Mouse (Mus musculus) layer of hippocampus, postnatal 25 days (tissue): ENCODE measurements around the gene St3gal4. TPM values are rescaled to one million over a fixed set of nuclear protein-coding genes. Genes with fewer than 3 reads are reported as not detected.
A peak's percentile ranks its signal among the peaks of the same experiment; 100 is the strongest.

ENCODE experiments used
- DNase-seq, 2 experiments: peaks; one replicate each; pipeline ENCODE4 v3.0.0; 2022; ENCODE audit warnings: mixed read lengths in 2 of 2, low spot score in 1 of 2; ENCODE audit errors: extremely low spot score in 1 of 2
- total RNA-seq, 2 experiments: library from RNA; stranded (reverse); gene quantifications; 2 replicates each; pipeline ENCODE4 v1.2.3; 2021

Gene St3gal4
- total RNA-seq, 2 experiments from 2014 or later, result 23.9 to 24.5 TPM

DNA sequence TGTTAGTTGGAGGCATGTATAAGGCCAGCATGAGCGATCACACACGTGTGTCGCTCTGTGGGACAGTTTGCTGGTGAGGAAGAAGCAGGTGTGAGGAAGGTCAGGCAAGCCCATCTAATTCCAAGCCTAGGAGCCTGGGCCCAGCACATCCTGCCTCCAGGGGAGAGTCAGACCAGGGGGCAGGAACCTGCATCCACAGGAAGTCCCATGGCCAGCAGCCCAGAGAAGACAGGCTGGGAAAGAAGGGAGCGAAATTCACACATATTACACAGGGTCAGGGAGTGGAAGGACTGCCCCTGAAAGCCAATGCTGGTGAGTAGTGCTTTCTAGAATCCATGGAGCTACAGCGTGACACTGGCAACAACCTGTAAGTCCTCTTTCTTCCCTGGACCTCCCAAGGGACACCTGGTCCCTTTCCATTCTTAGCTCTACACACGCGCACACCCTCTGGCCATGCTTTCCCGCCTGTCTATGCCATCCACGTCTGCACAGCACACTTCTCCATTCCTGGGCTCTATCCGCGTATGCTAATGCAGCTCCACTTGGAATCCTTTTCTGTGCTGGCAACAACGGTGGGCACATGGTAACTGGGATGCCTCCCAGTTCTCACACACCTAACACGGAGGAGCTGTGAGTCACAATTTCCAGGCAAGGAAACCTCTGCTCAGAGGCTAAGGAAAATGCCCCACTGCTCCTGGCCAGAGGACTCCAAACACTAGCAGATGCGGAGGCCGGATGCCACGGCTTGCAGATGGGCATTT is 12.7 kb upstream of the St3gal4 start:
- no peak for DNase-seq

DNA sequence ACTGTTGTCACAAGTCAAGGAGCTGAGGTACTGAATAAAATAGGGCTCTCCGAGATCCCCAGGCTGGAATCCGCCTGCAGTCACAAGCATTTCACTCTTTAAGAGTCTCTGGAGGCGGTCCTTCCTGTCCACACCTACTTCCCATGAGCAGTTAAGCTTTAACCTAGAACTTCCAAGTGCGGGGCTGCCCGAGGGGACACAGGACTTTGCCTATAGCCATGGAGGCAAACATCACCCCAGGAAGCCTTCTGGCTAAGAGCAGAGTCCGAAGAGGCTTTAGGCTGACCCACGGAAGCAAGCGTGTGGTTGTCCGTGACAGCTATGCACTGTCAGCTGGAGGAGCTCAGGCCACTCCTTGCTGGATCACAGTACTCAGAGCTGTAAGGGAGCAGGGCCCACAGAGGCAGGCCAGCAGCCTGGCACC is 9.9 kb upstream of the St3gal4 start:
- DNase-seq, result no peak

DNA sequence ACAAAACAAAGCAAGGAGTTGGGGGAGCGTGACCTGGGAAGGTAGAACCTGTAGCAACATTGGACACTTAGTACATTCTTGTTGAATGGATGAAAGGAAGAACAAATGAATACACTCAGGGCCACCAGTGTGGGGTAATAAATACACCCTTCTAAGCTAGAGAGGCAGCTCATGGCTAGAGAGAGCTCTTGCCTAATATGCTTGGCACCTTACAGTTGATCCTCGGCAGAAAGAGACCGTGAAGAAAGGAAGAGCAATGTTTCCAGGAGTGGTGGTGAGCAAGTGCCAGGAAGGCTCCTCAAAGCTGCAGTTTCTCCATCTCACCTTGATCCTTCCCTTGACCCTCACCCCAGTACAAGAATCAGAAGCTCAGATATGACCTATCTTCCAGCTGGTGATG is 9.5 kb upstream of the St3gal4 start:
- DNase-seq, result no peak

DNA sequence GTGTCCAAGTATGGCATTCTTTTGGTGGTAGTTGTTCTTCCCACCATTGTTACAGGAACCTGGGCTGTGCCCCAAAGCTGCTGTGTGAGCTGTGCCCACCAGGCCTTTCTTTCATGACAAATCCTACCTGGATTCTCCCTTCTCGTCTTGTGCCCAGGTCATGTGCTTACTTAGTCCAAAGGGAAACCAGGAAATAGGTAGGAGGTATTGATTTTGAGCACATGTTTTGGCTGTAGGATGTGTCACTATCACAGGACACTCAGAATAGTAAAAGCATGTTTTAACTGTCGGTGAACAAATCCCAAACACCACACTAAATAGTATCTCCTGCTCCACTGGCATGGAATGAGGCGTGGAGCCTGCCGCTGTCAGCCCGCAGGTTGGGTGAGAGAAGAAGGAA is 8.5 kb upstream of the St3gal4 start:
- no peak for DNase-seq

DNA sequence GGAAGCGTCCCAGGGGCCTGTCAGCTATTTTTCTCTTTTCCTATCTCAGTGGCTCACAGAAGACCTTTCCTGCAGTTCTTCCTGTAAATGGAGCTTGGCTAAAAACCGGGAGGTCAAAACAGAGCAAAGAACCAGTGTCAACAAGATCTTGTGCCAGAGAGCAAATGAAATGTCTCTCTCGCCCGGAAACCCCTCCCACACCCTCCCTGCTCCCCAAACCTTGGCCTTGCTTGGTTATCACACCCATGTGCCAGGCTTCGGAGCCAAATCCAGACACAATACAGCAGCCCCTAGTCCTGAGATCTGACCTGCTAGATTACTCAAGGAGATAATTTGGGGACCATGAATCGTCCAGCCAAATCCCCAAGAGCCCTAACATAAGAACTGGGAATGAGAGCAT is 8.1 kb upstream of the St3gal4 start:
- DNase-seq, result no peak

DNA sequence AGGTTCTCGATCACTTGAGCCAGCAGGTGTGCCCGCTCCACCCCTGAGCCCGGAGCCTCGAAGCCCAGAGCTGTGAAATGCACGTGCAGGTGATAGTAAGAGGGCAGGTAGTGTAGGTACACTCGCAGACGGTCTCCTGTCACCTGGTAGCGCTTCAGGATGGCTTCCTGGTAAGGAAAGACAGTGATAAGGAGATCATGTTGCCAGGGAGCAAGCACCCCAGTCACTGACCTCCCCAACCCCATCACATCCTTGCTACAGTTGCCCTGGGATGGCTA is 5.5 kb upstream of the St3gal4 start:
- DNase-seq, result no peak

DNA sequence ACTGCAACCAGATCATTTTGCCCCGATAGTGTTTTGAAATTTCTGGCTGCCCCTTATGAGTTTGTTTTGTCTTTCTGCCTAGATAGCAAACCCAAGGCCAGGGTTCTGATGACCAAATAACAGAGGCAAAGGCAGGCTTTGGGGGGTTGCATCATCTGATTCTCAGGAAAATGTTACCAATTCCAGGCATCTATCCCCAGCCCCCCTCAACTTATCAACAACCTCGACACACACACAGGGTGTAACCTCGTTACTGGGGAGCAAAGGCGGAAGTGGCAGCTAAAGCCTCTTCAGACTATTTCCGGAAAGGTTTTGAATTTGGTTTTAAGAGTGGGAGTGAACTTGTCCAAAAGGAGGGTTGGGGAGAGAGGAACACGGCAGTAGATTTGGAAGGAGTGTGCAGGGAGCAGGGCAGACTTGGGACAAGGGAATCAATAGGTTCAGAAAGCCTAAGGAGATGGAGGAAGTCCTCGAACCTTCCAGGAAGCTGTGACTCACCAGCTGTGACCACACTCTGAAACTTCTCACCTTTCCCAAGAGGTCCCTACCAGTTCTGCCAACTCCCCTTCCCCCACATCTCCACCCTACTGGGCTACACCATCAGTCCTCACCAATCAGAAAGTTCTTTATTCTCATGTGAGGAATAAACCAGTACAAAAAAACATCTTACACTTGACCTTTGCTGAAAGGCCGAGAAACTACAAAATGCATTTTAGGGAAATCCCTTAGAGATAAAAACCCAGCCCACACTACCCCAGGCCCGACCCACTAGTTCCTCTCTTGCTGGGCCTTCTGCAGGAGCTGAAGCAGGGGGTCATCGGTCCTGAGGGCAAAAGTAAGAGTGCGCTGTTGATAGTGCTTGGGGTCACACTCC is 5.0 kb upstream of the St3gal4 start:
- DNase-seq, result no peak

DNA sequence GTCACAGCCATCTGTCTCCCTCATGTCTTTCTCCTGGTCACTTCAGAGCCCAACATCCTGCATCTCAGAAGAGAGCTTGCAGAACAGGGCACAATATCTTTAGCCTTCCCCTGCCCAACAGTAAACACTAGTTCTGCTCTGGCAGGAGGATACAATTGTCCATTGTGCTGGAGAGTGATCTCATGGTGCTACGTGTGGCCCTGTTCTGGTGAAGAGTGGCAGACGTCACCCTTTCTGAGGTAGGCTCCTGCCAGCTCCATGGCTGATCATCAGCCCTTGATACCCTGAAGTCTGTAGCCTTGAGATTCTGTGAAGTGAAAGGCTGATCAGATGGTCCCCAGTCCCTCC is 4.4 kb upstream of the St3gal4 start:
- no peak for DNase-seq

DNA sequence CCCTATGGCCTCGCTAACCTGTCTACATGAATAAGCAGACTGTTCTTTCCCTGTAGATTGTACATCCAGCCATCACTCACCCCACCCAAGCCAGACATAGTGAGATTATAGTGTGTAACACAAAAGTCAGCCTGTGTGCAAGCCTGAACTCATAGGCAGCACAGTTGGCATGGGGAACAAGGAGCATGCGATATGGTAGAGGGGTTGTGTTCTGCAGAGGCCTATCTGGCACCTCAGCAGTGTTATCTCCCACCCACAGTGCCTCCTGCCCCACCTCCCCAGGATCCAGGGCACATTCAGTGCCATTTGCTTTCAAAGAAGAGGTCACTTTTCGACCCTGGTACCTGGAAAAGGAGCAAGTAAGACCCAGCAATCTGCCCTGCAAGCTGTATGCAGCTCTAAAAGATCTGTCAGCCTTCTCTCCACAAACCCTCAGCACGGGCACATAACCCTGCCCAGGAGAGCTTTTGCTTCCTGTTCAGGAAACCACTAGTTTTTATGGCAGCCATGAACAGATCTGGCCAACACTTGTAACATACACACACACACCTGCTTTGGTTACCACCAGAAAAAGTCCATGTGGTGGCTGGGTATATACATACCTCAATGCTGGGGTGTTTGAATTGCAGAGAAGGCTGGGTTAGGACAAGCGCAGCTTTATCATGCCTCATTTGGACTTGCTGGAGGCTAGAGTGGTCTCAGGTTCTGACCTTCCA is 3.6 kb upstream of the St3gal4 start:
- DNase-seq, result no peak

DNA sequence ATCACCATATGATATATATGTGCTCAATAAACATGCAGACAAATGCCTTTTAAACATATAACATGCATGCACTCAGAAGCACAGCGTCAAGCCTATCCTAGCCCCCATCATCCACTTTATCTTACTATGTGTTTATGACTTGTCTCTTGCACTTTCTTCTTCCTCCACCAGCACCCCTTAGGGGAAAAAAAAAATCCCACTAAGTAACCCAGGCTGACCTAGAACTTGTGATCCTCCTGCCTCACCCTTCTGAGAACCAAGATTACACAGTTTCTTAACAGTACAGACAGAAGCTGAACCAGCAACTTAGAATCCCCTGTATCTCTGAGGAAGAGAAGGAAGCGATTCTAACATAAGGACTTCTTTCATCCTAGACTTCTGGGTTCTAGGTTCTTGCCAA is 505 bp downstream of the St3gal4 start:
- no peak for DNase-seq

DNA sequence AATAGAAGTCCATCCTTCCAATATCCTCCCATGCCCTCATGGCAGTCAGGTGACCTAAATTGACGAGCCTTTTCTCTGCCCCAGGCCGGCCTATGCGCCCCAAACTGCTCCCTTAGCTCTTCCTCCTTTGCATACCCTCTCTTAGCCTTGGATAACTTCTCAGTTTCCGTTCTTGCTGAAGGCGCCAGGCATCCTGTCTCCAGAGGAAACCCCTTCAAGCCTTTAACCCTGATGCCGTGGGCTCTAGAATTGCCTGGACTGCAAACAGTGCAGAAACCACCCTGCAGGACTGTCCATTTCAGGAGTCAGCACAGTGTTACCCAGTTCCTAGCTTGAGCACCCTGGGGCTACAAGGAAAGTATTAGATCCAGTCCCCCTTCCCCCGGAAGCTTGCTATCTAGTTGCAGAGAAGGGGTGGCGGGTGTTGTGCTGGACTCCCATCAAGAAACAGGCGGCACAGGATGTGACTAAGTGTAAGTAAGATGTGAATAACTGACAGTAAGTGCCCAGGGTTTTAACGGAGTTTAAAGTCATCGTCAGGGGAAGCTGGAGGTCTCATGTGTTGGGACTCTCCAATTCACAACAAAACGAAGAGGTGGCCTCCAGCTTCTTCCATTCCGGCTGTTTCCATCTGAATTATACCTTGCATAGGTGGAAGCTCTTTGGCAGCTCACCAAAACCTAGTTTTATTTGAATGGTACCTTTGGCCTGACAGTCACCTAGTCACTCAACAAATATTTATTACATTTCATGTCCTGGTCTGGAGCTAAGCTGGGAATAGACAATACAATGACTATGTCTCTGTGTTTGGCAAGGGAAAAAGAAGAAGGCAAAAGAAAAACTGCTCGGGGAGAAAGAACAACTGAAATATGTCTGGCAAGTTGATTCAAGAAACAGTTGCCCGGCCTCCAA is 1.4 kb downstream of the St3gal4 start:
- no peak for DNase-seq

DNA sequence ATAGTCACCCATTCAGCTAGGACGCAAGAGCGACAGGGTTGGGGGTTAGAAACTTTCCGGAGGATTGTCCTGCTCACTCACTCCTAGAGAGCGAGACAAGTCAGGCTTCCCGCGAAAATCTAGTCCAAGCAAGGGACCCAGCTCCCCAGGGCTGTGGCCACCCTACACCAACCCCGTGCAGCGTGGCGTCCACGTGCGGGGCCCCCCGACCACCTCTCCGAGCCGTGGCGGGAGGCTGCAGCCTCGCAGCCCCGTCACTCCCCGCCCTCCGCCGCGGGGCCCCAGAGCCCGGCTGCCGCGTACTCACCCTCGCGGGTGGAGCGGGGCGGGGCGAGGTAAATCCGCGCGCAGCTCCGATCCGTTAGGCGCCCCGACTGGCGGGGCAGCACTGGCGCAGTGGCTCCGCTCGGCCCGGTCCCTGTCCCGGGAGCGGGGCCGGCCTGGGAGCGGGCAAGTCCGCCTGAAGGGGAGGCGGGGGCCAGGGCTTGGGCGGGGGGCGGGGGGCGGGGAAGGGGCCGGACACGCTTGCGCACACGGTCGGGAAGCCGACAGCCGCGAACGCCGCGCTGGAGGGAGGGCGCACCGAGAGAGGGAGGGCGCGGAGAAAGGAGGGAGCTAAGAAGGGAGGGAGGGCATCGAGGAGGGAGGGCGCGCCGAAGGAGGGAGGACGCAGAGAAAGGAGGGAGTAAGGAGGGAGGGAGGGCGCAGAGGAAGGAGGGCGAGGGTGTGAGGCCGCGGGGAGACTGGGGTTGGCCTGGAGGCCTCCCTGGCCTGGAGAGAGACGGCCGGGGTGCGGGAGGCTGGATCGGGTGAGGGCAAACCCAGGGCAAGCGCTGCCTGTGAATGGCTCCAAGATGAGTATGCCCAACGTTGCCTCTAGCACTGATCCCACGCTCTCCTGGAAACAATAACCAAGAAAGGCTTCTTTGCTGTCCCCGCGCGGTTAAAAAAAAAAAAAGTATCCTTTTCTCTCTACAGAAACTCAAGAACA is 2.4 kb downstream of the St3gal4 start:
- DNase-seq, result peak; percentile 58 to 59

DNA sequence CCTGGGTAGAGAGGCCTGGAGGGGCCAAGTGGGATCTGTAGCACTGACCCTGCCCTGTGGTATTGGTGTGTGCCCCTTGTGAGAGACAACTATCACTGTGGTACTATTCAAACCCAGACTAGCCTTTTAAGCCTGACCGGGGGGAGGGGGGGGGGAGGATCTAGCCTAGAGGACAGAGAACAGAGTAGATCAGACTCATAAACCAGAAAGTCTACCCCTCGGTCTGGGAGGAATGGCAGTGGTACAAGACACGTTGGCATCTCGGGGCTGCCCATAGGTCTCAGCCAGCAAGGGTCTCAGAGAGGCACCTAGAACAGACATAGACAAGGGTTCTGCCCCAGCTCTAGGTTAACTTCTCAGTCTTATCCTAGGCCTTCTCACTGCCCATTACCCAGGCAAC is 3.3 kb downstream of the St3gal4 start:
- no peak for DNase-seq

DNA sequence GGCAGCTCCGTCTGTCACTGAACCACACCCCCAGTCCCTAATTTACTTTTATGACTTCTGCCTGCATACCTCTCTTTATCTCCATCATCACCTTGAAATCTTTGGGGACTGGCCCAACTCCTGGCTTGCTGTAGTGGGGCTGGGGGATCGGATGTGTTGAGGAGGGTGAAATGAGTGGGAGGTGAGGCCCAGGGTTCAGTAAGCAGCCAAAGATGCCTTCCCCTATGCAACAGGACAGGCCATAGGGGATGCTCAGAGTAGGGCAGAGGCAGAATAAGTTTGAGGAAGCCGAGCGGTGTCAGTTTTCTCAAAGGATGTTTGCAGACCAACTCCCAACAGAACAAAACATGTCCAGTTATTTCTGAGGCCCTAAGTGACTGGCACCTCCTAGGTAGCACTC is 3.8 kb downstream of the St3gal4 start:
- no peak for DNase-seq

DNA sequence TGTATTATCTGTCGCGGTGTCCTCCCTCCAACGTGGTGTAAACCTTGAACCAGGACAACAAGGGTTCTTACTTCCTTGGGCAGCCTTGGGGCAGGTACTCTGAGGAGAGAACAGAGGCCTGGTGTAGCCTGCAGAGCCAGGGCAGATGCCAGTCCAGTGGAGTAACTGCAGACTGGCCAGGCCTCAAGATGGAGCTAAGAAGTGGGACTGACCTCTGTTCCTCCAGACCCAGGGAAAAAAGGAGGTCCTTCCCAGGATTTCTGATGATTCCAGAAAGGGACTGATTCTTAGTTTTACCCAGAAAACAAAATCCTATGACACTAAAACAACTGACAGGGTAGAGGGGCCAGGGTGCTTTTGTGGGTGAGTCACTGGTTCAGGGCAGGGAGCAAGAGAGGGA is 4.8 kb downstream of the St3gal4 start:
- DNase-seq, result no peak

DNA sequence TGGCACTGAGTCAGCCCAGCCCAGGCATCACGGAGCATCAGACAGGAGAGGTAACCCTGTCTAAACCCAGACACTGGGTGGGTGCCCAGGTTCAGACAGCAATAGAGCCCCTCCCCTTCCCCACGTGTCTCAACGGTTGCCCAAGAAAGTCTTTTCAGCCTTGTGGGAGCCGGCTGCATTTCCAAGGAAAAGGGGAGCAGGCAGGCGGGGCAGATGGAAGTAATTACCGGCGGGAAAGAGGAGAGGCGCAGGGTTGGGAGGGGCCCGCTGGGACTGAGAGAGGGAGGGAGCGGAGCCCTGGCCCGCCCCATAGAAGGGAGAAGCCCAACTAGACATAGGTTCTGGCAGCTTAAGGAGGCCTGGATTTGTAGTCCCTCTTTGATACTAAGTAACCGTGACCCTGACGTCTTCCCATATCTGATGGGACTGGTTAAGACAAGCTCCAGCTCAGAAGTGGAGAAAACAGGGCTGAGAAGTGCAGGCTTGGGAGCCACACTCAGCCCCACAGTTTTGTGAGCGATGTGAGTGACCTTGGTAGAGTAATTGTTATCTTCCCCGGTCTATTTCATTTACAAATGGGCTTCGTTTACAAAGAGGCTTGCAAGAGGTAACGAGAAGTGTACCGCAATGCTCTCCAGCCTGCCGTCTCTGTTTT is 7.0 kb downstream of the St3gal4 start:
- DNase-seq, result no peak

DNA sequence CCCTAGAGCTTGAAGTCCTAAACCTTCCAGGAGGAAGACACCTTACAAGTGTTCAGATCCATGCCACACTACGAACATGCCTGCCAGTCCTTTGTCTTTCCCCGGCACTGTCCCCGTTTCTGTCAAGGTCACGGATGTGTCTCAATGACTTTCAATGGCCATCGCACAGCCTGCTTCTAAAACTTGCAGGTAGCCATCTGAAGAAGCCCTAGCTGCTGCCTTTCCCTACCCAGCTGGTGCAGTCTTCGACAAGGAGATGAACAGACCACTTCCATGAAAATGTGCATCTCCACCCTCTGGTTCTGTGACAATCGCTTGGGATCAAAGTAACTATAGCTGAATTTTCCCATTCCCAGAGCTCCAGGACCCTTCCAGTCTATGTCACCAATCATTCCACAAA is 7.6 kb downstream of the St3gal4 start:
- no peak for DNase-seq

DNA sequence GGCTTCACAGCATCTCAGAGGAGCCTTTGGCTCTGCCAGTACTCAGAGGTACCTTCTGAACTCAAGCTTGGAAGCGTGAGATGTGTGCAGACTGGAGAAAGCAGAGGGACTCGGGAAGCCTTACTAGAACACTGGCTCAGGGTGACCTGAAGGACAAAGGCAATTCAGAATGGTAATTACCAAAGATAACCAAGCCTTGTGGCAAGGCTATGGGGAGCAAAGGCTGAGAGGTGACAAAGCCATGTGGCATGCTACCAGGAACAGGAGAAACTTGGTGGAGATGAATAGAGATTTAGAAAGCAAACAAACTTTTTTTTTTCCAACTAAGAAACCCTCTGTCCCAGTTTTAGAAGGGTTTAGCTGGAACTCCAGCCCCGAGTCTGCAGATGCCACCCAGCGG is 8.5 kb downstream of the St3gal4 start:
- no peak for DNase-seq

DNA sequence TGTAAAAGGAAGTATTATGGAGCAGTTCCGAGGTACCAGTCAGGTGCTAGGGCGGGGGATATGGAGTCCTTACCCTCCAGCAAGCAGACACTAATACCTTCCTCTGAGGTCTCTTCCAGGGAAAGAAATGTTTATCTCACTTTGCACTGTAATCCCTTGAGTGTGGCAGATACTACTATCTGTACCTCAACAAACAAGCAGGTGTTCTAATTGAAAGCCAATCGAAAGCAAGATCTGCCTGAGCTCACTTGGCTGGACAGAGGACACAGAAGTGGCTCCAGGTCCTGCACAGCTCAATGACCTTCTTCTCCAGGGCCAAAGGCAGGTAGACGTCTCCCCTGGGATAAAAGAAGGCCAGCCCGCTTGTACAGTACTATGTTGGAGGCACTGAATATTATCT is 9.0 kb downstream of the St3gal4 start:
- DNase-seq, result no peak
